Mouse (Mus musculus): Measurements from ENCODE around the gene Grtp1. TPM values are rescaled to one million over a fixed set of nuclear protein-coding genes. Genes with fewer than 3 reads are reported as not detected.
A peak's percentile ranks its signal among the peaks of the same experiment; 100 is the strongest.

The Grtp1 gene
- polyA plus RNA-seq, 1 experiment from 2014 or later: 17.3 TPM

DNA sequence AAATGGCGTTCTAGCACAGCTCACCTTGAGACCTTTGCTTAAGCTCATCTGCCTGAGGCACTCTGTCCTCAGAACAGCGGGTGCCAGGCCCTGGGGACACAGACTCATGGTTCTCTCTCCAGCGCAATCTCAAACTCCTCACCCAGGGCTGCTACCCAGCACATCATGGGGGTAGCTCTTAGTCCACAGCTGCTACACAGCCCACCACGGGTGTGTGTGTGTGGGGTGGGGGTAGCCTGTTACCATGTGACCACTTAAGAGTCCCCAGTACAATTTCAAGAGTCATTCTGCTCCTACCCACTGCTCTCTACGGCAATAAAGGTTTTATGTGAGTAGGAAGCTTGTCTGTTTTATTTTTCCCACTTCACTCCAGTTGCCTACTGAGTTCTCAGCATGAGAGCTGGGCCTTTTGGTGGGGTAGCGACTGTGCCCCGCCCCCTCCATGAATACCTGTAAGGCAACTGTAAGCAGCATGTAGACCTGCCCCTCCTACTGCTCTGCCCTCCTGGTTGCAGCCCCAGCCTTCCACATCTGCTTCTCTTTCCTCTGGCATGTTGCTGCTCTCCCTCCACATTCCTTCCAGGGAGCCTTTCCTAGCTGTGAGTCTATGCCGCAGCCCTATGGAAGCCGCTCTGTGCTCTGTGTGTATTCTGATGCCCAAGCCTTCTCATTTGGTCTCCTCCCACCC lies 28.6 kb upstream of the Grtp1 start:
- WGBS: 33% methylated on average over 9 of the region's 9 CpGs
- Histone ChIP-seq H3K9ac (replicated peaks; ENCODE audit: low read depth, low read length) (no peak overlapping the region), H3K27me3 (ENCODE audit: control insufficient read depth, insufficient read depth, low read length) (no peaks in the 10 kb centered on the region), H3K36me3 (ENCODE audit: control insufficient read depth, insufficient read depth, low read length) (no peaks in the 10 kb centered on the region), H3K4me3 (ENCODE audit: low read depth, low read length) (no peak overlapping the region), H3K9me3 (ENCODE audit: control insufficient read depth, low read length) (no peaks in the 10 kb centered on the region), H3K4me2 (ENCODE audit: low read depth, low read length) (no peak overlapping the region), H3K4me1 (ENCODE audit: control insufficient read depth, insufficient read depth, low read length) (no peaks in the 10 kb centered on the region), H3K27ac (ENCODE audit: low read depth, low read length) (no peak overlapping the region)
- no peak for ATAC-seq (ENCODE audit: low read depth)

DNA sequence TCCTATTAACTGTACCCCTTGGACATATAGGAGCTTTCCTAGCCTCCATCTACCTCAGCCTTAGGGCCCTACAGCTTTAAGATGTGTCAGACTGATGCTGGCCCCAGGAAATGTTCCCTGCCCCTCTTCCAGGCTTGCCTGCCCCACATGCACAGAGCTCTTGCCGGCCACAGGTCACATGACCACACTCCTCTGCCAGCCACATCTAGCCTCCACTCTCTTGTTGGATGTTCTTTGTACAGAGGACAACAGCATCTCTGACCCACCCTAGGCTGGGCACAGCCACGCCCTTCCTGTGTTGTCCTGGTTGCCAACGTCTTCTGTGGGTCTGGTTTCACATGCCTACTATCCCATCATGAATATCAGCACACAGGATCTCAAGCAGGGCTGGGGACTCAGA lies 26.8 kb upstream of the Grtp1 start:
- Histone ChIP-seq H3K27me3 (ENCODE audit: control insufficient read depth, insufficient read depth, low read length) (no peaks in the 10 kb centered on the region), H3K36me3 (ENCODE audit: control insufficient read depth, insufficient read depth, low read length) (no peaks in the 10 kb centered on the region), H3K9ac (replicated peaks; ENCODE audit: low read depth, low read length) (no peak overlapping the region), H3K27ac (ENCODE audit: low read depth, low read length) (no peak overlapping the region), H3K4me1 (ENCODE audit: control insufficient read depth, insufficient read depth, low read length) (no peaks in the 10 kb centered on the region), H3K4me2 (ENCODE audit: low read depth, low read length) (no peak overlapping the region), H3K4me3 (ENCODE audit: low read depth, low read length) (no peak overlapping the region), H3K9me3 (ENCODE audit: control insufficient read depth, low read length) (no peaks in the 10 kb centered on the region)
- WGBS: 68% methylated on average over 3 of the region's 3 CpGs
- ATAC-seq (ENCODE audit: low read depth): no peak

DNA sequence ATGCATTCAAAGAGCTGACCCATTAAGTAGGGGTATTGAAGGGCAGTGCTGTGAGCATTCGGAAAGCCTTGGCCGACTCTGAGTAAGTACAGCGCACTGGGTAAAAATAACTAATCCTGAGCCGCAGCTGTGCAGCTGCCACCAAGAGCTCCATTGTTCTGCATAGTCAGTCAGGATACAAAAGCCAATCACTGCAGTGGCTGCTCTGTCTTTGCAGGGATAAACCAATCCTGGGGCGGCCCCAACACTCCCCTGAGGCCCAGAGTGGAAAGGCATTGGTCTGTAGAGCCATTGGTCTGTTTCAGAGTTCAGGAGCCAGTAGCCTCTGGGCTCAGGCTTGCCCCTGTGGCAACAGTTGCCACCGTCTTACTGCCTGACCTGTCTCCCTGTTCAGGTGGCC lies 25.9 kb upstream of the Grtp1 start:
- ATAC-seq (ENCODE audit: low read depth): no peak
- no peak overlapping the region for H3K4me2 ChIP-seq (ENCODE audit: low read depth, low read length)
- no peak overlapping the region for H3K27ac ChIP-seq (ENCODE audit: low read depth, low read length)
- no peak overlapping the region for H3K9ac ChIP-seq (replicated peaks; ENCODE audit: low read depth, low read length)
- 41% methylated on average over 6 of the region's 6 CpGs for WGBS
- no peaks in the 10 kb centered on the region for H3K36me3 ChIP-seq (ENCODE audit: control insufficient read depth, insufficient read depth, low read length)
- H3K27me3 ChIP-seq (ENCODE audit: control insufficient read depth, insufficient read depth, low read length): no peaks in the 10 kb centered on the region
- H3K4me3 ChIP-seq (ENCODE audit: low read depth, low read length): no peak overlapping the region
- H3K4me1 ChIP-seq (ENCODE audit: control insufficient read depth, insufficient read depth, low read length): no peaks in the 10 kb centered on the region
- no peaks in the 10 kb centered on the region for H3K9me3 ChIP-seq (ENCODE audit: control insufficient read depth, low read length)

DNA sequence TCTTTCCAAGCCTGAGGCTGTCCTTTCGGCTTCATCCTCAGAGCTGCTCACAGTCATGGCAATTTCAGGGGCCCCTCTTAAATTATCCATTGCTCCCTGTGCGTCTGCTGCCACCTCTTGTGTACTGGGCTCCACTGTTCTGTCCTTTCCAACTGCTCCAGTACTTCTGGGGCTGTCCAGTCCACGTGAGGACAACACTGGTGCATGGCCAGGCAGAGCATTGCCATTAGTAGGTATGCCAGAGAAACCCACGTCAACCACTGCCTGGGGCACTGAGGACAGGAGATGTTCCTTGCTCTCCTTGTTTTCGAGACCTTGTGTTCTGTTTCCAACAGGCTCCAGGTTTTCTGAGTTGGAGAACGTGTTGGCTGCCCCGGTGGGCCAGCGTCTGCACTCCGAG lies 24.0 kb upstream of the Grtp1 start:
- H3K4me1 ChIP-seq (ENCODE audit: control insufficient read depth, insufficient read depth, low read length): no peaks in the 10 kb centered on the region
- H3K36me3 ChIP-seq (ENCODE audit: control insufficient read depth, insufficient read depth, low read length): no peaks in the 10 kb centered on the region
- H3K27ac ChIP-seq (ENCODE audit: low read depth, low read length): no peak overlapping the region
- H3K9me3 ChIP-seq (ENCODE audit: control insufficient read depth, low read length): no peaks in the 10 kb centered on the region
- no peak for ATAC-seq (ENCODE audit: low read depth)
- WGBS: 83% methylated on average over 9 of the region's 9 CpGs
- H3K4me2 ChIP-seq (ENCODE audit: low read depth, low read length): no peak overlapping the region
- no peak overlapping the region for H3K9ac ChIP-seq (replicated peaks; ENCODE audit: low read depth, low read length)
- H3K4me3 ChIP-seq (ENCODE audit: low read depth, low read length): no peak overlapping the region
- H3K27me3 ChIP-seq (ENCODE audit: control insufficient read depth, insufficient read depth, low read length): no peaks in the 10 kb centered on the region

DNA sequence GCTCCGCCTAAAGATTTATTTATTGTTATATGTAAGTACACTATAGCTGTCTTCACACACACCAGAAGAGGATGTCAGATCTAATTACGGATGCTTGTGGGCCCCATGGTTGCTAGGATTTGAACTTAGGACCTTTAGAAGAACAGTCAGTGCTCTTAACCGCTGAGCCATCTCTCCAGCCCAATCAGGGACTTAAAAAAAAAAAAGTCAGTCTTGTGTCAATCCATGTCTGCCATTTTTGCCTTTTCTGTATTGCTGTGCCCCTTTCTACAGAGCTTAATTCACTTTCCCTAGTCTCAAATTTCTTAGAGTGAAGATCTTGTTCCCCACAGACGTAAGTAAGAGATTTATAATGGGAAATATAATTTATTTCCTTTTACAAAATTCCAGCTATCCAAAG lies 18.0 kb upstream of the Grtp1 start:
- H3K9me3 ChIP-seq (ENCODE audit: control insufficient read depth, low read length): no peaks in the 10 kb centered on the region
- no peak overlapping the region for H3K4me3 ChIP-seq (ENCODE audit: low read depth, low read length)
- no peaks in the 10 kb centered on the region for H3K27me3 ChIP-seq (ENCODE audit: control insufficient read depth, insufficient read depth, low read length)
- no peak overlapping the region for H3K4me2 ChIP-seq (ENCODE audit: low read depth, low read length)
- no peak overlapping the region for H3K9ac ChIP-seq (replicated peaks; ENCODE audit: low read depth, low read length)
- 0 out of 2 replicates have a peak, but pooled peaks cover under 1% of the 10 kb centered on the region for H3K4me1 ChIP-seq (ENCODE audit: control insufficient read depth, insufficient read depth, low read length)
- WGBS: 84% methylated on average over 4 of the region's 4 CpGs
- H3K27ac ChIP-seq (ENCODE audit: low read depth, low read length): no peak overlapping the region
- no peak for ATAC-seq (ENCODE audit: low read depth)
- no peaks in the 10 kb centered on the region for H3K36me3 ChIP-seq (ENCODE audit: control insufficient read depth, insufficient read depth, low read length)

DNA sequence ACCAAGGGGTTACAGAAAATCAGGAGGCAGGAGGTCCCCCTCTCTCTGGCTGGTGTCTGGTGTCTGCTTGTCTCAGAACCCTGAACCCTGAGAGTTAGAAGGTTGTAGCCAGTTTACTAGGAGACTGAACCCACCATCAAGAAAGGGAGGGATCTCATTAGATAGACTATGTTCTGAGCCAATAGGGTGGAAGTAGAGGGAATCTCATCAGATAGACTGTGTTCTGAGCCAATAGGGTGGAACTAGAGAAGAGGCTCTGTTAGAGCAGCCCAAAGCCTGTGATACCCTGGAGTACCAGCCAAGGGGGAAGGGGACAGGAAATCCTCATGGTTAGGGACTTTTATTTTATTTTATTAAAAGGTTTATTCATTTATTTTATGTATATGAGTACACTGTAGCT lies 17.6 kb upstream of the Grtp1 start:
- H3K4me1 ChIP-seq (ENCODE audit: control insufficient read depth, insufficient read depth, low read length): 0 out of 2 replicates have a peak, but pooled peaks cover 3% of the 10 kb centered on the region
- no peaks in the 10 kb centered on the region for H3K27me3 ChIP-seq (ENCODE audit: control insufficient read depth, insufficient read depth, low read length)
- H3K27ac ChIP-seq (ENCODE audit: low read depth, low read length): no peak overlapping the region
- no peaks in the 10 kb centered on the region for H3K9me3 ChIP-seq (ENCODE audit: control insufficient read depth, low read length)
- no peaks in the 10 kb centered on the region for H3K36me3 ChIP-seq (ENCODE audit: control insufficient read depth, insufficient read depth, low read length)
- H3K4me2 ChIP-seq (ENCODE audit: low read depth, low read length): no peak overlapping the region
- ATAC-seq (ENCODE audit: low read depth): no peak
- no peak overlapping the region for H3K9ac ChIP-seq (replicated peaks; ENCODE audit: low read depth, low read length)
- no peak overlapping the region for H3K4me3 ChIP-seq (ENCODE audit: low read depth, low read length)

DNA sequence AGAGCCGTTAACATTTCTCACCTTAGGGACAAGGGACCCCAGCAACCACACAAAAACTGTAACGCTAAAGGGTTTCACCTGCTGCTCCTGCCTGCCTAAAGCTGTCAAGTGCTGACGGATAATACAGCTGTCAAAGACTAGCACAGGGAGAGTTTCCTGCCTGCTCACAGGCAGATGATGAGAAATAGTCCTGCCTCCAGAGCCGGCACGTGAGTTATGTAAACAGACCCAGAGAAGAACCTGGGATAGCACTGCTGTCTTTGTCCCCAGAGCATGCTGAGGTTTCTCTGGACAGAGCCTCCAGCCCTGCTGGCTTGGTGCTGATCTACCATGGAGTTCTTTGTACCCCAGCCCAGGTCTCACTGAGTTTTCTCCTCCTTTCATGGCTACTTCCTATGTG lies 16.7 kb upstream of the Grtp1 start:
- H3K4me1 ChIP-seq (ENCODE audit: control insufficient read depth, insufficient read depth, low read length): 0 out of 2 replicates have a peak, but pooled peaks cover 3% of the 10 kb centered on the region
- H3K4me2 ChIP-seq (ENCODE audit: low read depth, low read length): no peak overlapping the region
- no peak for ATAC-seq (ENCODE audit: low read depth)
- H3K27me3 ChIP-seq (ENCODE audit: control insufficient read depth, insufficient read depth, low read length): no peaks in the 10 kb centered on the region
- H3K9ac ChIP-seq (replicated peaks; ENCODE audit: low read depth, low read length): no peak overlapping the region
- no peak overlapping the region for H3K4me3 ChIP-seq (ENCODE audit: low read depth, low read length)
- H3K36me3 ChIP-seq (ENCODE audit: control insufficient read depth, insufficient read depth, low read length): no peaks in the 10 kb centered on the region
- no peak overlapping the region for H3K27ac ChIP-seq (ENCODE audit: low read depth, low read length)
- WGBS: 45% methylated on average over 5 of the region's 5 CpGs
- no peaks in the 10 kb centered on the region for H3K9me3 ChIP-seq (ENCODE audit: control insufficient read depth, low read length)

DNA sequence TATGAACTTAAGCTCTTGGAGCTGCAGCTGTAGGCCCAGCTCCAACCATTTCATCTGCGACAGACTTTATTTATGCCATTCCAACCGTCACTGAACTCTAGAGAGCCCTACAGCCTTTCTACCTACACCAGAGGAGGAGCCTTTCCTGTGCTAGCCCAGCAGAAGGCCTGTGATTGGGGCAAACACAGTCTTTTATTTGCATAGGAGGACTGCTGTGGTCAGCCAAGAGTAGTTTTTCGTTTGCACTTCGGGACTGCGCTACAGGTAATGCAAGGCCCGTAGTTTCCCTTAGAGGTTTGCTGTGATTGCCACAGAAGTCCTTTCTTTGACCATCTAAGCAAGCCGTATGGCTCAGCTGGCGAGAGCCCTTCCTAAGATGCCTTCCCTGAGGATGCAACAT lies 16.0 kb upstream of the Grtp1 start:
- Histone ChIP-seq H3K36me3 (ENCODE audit: control insufficient read depth, insufficient read depth, low read length) (no peaks in the 10 kb centered on the region), H3K4me3 (ENCODE audit: low read depth, low read length) (no peak overlapping the region), H3K27ac (ENCODE audit: low read depth, low read length) (no peak overlapping the region), H3K4me1 (ENCODE audit: control insufficient read depth, insufficient read depth, low read length) (0 out of 2 replicates have a peak, but pooled peaks cover 3% of the 10 kb centered on the region), H3K9me3 (ENCODE audit: control insufficient read depth, low read length) (no peaks in the 10 kb centered on the region), H3K4me2 (ENCODE audit: low read depth, low read length) (no peak overlapping the region), H3K9ac (replicated peaks; ENCODE audit: low read depth, low read length) (no peak overlapping the region), H3K27me3 (ENCODE audit: control insufficient read depth, insufficient read depth, low read length) (no peaks in the 10 kb centered on the region)
- WGBS: 55% methylated on average over 8 of the region's 8 CpGs
- no peak for ATAC-seq (ENCODE audit: low read depth)

DNA sequence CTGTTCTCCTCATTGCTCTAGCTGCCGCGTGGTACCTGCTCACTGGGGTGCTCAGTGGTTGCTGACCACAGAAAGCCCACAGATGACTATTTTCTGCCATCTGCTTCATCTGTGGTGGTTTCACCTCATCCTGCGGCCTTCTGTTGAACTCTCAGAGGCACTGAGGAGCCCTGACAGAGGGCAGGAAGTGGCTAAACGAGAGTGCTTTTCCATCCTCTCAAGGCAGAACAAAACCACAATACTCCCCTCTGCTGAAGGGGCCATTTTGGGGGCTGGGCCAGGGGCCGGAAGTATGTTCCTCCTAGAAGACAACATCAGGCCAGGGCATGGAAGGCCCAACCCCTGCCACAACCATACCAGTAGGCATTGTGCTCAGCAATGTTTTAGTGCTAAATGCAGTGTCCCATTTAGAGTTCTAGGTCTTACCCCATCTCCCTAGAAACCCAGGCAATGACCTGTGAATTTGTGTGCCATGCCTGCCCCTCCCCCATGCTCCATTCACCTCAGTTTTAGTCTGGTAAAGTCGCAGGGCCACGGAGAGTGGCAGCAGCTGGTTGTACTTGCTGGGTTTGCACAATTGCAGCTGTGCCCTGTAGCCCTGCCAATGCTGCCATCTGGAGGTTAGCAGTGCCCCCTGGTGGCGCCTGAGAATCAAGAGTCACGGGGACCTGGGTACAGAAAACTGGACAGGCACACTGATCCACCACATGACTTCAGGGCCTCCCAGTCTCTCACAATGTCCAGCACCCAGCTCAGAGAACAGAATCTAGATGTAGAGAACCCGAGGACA lies 13.3 kb upstream of the Grtp1 start:
- no peak overlapping the region for H3K27ac ChIP-seq (ENCODE audit: low read depth, low read length)
- no peak overlapping the region for H3K4me2 ChIP-seq (ENCODE audit: low read depth, low read length)

More for the DNA sequence above, 13.3 kb upstream of the Grtp1 start:
- H3K27me3 ChIP-seq (ENCODE audit: control insufficient read depth, insufficient read depth, low read length): no peaks in the 10 kb centered on the region
- 0 out of 2 replicates have a peak, but pooled peaks cover 3% of the 10 kb centered on the region for H3K4me1 ChIP-seq (ENCODE audit: control insufficient read depth, insufficient read depth, low read length)
- H3K9ac ChIP-seq (replicated peaks; ENCODE audit: low read depth, low read length): no peak overlapping the region
- no peaks in the 10 kb centered on the region for H3K36me3 ChIP-seq (ENCODE audit: control insufficient read depth, insufficient read depth, low read length)
- H3K9me3 ChIP-seq (ENCODE audit: control insufficient read depth, low read length): no peaks in the 10 kb centered on the region
- no peak overlapping the region for H3K4me3 ChIP-seq (ENCODE audit: low read depth, low read length)
- ATAC-seq (ENCODE audit: low read depth): peak; percentile 85
- WGBS: 22% methylated on average over 10 of the region's 10 CpGs

Data from neural tube, embryonic 14.5 days (tissue).